Mouse (Mus musculus): Measurements from ENCODE around the gene Lyve1. TPM values are rescaled to one million over a fixed set of nuclear protein-coding genes. Genes with fewer than 3 reads are reported as not detected.

Lyve1 gene
- polyA plus RNA-seq, 1 experiment from 2014 or later: 33.8 TPM

DNA sequence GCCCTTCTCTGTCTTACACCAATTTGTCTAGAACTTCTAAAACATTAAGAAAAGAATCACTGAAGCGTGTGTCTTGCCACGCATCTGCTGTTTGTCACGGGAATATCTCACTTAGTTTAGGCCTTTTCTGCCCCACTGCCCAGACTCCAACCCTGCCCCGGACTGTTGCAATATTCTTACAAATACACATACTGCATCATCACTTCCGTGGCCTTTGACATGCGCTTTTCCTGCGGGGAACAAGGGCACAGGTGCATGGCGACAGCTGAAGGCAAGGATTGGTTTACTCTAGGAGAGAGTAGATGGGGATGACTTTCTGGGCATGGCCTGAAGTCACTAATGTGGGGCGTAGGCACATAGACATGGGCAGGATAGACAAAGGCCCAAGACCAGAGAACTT lies 31.6 kb upstream of the Lyve1 start:
- ATAC-seq (ENCODE audit: insufficient read depth): no peak
- Histone ChIP-seq H3K27me3 (ENCODE audit: insufficient read depth, low read length) (no peaks in the 10 kb centered on the region), H3K4me3 (ENCODE audit: low read depth, low read length) (no peak overlapping the region), H3K9me3 (ENCODE audit: low read depth, low read length) (no peaks in the 10 kb centered on the region), H3K4me1 (ENCODE audit: insufficient read depth) (peaks cover 3% of the 10 kb centered on the region; the same call in 1 of the 2 replicates), H3K36me3 (ENCODE audit: insufficient read depth) (peaks cover 4% of the 10 kb centered on the region; the same call in 1 of the 2 replicates), H3K27ac (ENCODE audit: low read depth) (no peak overlapping the region), H3K4me2 (no peak overlapping the region), H3K9ac (no peak overlapping the region)
- WGBS: 70% methylated on average over 9 of the region's 9 CpGs
- DNase-seq: no peak
- no peak for TF ChIP-seq CTCF (IDR thresholded peaks at IDR 0.05; ENCODE audit: low read depth)

DNA sequence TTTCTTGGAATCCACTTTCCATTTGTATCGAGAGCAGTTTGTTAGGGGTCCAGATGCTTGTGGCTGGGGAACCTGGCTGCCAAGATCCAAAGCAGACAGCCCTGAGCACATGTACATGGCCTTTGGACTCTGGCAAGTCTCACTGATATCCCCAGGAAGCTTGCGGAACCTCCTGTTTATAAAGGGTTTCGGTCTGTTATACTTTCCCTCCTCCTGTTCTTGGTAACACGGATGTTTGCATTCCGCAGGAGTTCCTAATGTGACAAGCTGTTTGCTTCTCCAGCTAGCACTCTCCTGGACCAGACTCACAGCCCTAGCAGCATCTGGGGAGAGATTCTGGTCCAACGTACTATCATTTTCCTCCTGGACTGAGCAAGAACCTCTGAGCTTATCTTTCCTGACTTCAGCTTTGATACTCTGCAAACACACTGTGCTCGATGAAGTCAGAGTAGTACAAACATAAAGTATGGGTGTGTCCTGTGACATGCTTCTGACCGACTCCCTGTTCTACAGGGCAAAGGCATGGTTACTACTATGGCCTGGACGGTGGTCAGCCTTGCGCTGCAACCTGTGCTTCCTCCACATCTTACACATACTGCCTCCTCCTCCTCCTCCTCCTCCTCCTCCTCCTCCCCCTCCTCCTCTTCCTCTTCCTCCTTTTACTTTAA lies 31.0 kb upstream of the Lyve1 start:
- DNase-seq (peak; percentile 56), ATAC-seq (ENCODE audit: insufficient read depth) (peak; percentile 75; the same call in 1 of the 2 replicates)
- 27% methylated on average over 10 of the region's 10 CpGs for WGBS
- Histone ChIP-seq H3K27me3 (ENCODE audit: insufficient read depth, low read length) (no peaks in the 10 kb centered on the region), H3K4me3 (ENCODE audit: low read depth, low read length) (no peak overlapping the region), H3K9ac (no peak overlapping the region), H3K4me2 (no peak overlapping the region; the same call in 1 of the 2 replicates), H3K36me3 (ENCODE audit: insufficient read depth) (no peaks in the 10 kb centered on the region; the same call in 1 of the 2 replicates), H3K9me3 (ENCODE audit: low read depth, low read length) (no peaks in the 10 kb centered on the region), H3K4me1 (ENCODE audit: insufficient read depth) (peaks cover 3% of the 10 kb centered on the region; the same call in 1 of the 2 replicates), H3K27ac (ENCODE audit: low read depth) (peak overlapping the region; percentile 34; the same call in 1 of the 2 replicates)
- TF ChIP-seq CTCF (IDR thresholded peaks at IDR 0.05; ENCODE audit: low read depth): no peak

DNA sequence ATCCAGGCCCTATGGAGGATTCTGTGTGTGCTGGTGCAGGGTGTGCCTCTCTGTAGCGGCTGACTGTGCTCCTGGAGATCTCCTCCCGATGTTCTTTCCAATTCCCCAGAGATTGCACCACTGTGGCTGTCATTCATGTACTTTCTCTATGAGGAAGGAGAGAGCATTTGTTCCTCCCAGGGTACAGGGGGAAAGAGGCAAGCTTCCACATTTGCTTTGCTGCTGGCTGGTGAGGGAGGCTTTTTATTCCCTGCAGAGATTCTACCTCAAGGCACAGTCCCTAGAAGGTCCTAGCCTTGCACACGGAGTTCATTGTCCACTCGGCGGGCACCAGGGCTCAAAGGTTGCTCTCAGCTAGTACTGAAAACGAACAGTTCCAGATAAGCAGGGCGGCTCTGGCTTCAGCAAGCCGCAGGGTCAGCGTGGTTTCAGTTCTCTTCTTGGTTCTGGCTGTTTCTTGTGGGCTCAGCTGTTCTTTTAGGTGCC lies 28.5 kb upstream of the Lyve1 start:
- H3K27me3 ChIP-seq (ENCODE audit: insufficient read depth, low read length): no peaks in the 10 kb centered on the region
- peaks cover 3% of the 10 kb centered on the region; the same call in 1 of the 2 replicates for H3K4me1 ChIP-seq (ENCODE audit: insufficient read depth)
- H3K4me3 ChIP-seq (ENCODE audit: low read depth, low read length): no peak overlapping the region
- DNase-seq (no peak), ATAC-seq (ENCODE audit: insufficient read depth) (no peak)
- H3K9me3 ChIP-seq (ENCODE audit: low read depth, low read length): no peaks in the 10 kb centered on the region
- no peak overlapping the region for H3K9ac ChIP-seq
- H3K27ac ChIP-seq (ENCODE audit: low read depth): no peak overlapping the region
- no peak for TF ChIP-seq CTCF (IDR thresholded peaks at IDR 0.05; ENCODE audit: low read depth)
- H3K36me3 ChIP-seq (ENCODE audit: insufficient read depth): peaks cover 4% of the 10 kb centered on the region; the same call in 1 of the 2 replicates
- 62% methylated on average over 9 of the region's 9 CpGs for whole genome bisulfite sequencing
- H3K4me2 ChIP-seq: no peak overlapping the region

DNA sequence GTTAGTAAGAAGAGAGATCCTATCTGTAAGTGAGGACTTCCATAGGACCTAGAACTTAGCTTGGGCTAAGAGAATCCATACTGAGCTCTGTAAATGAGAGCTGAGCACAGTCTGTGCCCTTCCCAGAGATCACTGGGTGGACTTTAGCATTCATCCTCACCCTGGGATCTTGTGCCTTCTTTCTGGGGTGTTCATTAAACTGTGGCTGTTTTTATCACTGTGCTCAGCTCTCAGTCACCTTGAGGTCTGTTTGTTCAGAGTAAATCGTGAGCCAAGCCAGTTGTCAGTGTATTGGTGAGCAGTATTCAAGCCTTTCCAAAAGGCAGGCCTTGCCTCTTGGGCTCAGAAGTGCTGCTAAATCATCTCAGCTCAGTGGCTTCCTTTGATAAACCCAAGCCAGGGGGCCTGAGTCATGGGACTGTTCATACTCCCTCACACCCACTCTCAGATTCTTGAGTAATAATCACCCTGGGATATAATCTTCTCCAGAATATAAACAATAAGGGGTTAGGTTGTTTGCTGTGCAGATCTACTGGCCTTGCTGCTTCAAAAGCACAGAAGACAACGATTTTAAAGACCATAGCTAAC lies 18.8 kb upstream of the Lyve1 start:
- no peak overlapping the region for H3K27ac ChIP-seq (ENCODE audit: low read depth)
- TF ChIP-seq CTCF (IDR thresholded peaks at IDR 0.05; ENCODE audit: low read depth): no peak
- ATAC-seq (ENCODE audit: insufficient read depth) (no peak), DNase-seq (no peak)
- H3K27me3 ChIP-seq (ENCODE audit: insufficient read depth, low read length): no peaks in the 10 kb centered on the region
- 67% methylated on average over 2 of the region's 2 CpGs for WGBS
- no peaks in the 10 kb centered on the region for H3K4me1 ChIP-seq (ENCODE audit: insufficient read depth)
- no peak overlapping the region for H3K4me3 ChIP-seq (ENCODE audit: low read depth, low read length)
- no peak overlapping the region for H3K4me2 ChIP-seq
- H3K36me3 ChIP-seq (ENCODE audit: insufficient read depth): 0 out of 2 replicates have a peak, but pooled peaks cover 2% of the 10 kb centered on the region
- H3K9me3 ChIP-seq (ENCODE audit: low read depth, low read length): no peaks in the 10 kb centered on the region
- no peak overlapping the region for H3K9ac ChIP-seq

DNA sequence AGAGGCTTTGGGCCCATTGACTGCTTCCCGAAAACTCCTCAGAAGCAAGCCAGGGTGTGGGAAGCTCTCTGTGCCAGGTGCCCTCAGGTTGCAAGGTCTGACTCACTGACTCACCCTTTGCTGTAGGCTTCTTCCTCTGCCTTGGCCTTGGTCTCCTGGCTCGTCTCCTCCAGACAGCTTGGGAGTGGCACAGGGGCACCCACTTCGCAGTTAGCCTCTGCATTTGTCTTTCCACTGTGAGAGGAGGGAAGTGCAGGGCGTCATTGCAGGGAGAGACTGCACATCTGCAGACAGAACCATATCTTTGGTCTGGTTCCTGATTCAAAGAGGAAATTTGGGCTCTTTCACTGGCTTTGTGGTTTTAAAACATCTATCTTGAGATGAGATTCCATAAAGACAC lies 15.0 kb upstream of the Lyve1 start:
- H3K27me3 ChIP-seq (ENCODE audit: insufficient read depth, low read length): no peaks in the 10 kb centered on the region
- H3K4me1 ChIP-seq (ENCODE audit: insufficient read depth): no peaks in the 10 kb centered on the region
- H3K9me3 ChIP-seq (ENCODE audit: low read depth, low read length): no peaks in the 10 kb centered on the region
- no peak overlapping the region for H3K4me2 ChIP-seq
- no peak for TF ChIP-seq CTCF (IDR thresholded peaks at IDR 0.05; ENCODE audit: low read depth)
- H3K27ac ChIP-seq (ENCODE audit: low read depth): peak overlapping the region; percentile 60; the same call in 1 of the 2 replicates
- DNase-seq (no peak), ATAC-seq (ENCODE audit: insufficient read depth) (no peak)
- H3K9ac ChIP-seq: no peak overlapping the region
- WGBS: 77% methylated on average over 4 of the region's 4 CpGs
- H3K4me3 ChIP-seq (ENCODE audit: low read depth, low read length): no peak overlapping the region
- H3K36me3 ChIP-seq (ENCODE audit: insufficient read depth): peaks cover 7% of the 10 kb centered on the region; the same call in 1 of the 2 replicates

DNA sequence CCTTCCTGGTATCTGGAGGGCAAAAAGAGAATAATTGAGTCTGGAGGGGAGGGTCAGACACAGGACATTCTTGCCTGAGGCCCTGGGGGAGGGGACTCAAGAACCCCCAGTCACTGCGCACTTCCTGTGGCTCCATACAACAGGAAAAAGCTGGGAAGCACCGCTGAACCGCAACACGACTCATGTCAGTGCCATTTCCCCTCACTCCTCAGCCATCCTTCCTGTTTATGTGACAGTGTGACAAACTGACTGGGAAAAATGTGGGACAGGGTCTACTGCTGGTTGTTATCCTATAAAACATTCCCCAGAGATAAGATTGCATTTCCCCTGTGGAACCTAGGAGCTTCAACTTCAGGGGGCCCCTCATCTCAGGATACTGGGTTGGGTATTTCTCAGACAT lies 13.9 kb upstream of the Lyve1 start:
- Histone ChIP-seq H3K27me3 (ENCODE audit: insufficient read depth, low read length) (no peaks in the 10 kb centered on the region), H3K27ac (ENCODE audit: low read depth) (peak overlapping the region; percentile 60), H3K4me1 (ENCODE audit: insufficient read depth) (no peaks in the 10 kb centered on the region), H3K4me3 (ENCODE audit: low read depth, low read length) (no peak overlapping the region), H3K4me2 (no peak overlapping the region), H3K9me3 (ENCODE audit: low read depth, low read length) (no peaks in the 10 kb centered on the region), H3K36me3 (ENCODE audit: insufficient read depth) (peaks cover 7% of the 10 kb centered on the region; the same call in 1 of the 2 replicates), H3K9ac (no peak overlapping the region)
- WGBS: 41% methylated on average over 4 of the region's 4 CpGs
- DNase-seq (peak; percentile 79), ATAC-seq (ENCODE audit: insufficient read depth) (peak; percentile 79; the same call in 1 of the 2 replicates)
- TF ChIP-seq CTCF (IDR thresholded peaks at IDR 0.05; ENCODE audit: low read depth): no peak

DNA sequence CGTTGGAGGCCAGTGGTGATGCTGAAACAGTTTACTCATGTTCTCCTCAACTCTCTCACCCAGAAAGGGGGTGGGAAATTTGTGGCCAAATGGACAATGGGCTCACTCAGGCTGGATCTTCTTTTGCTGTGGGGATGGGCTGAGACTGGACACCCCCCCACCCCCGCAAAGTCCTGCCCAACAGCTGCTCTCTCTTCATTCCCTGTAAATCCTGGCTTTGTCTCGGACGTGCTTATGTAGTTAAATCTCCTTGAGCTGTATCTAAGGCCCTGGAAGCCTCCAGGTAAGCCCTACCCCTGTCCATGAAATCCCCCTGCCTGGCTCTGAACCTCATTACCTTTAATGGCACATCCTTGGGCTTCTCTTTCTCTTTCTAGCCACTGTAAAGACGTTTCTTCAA lies 5.8 kb upstream of the Lyve1 start:
- no peak overlapping the region for H3K27ac ChIP-seq (ENCODE audit: low read depth)
- no peaks in the 10 kb centered on the region for H3K9me3 ChIP-seq (ENCODE audit: low read depth, low read length)
- no peak overlapping the region for H3K9ac ChIP-seq
- DNase-seq (no peak), ATAC-seq (ENCODE audit: insufficient read depth) (no peak)
- no peak overlapping the region for H3K4me3 ChIP-seq (ENCODE audit: low read depth, low read length)
- peaks cover 14% of the 10 kb centered on the region; the same call in 1 of the 2 replicates for H3K36me3 ChIP-seq (ENCODE audit: insufficient read depth)
- H3K4me2 ChIP-seq: no peak overlapping the region
- H3K4me1 ChIP-seq (ENCODE audit: insufficient read depth): peaks cover 9% of the 10 kb centered on the region; the same call in 1 of the 2 replicates
- no peak for TF ChIP-seq CTCF (IDR thresholded peaks at IDR 0.05; ENCODE audit: low read depth)
- no peaks in the 10 kb centered on the region for H3K27me3 ChIP-seq (ENCODE audit: insufficient read depth, low read length)
- 85% methylated on average over 5 of the region's 5 CpGs for WGBS

All from lung, embryonic 14.5 days (tissue).